Mouse (Mus musculus): ENCODE data around the gene Olfr467. TPM values are rescaled to one million over a fixed set of nuclear protein-coding genes. Genes with fewer than 3 reads are reported as not detected.
"Not testable (repeated sequence)": the region's sequence is repeated elsewhere in the genome, so short reads cannot be mapped to it uniquely, and the experiment has no call there.

Olfr467 gene
- not detected for total RNA-seq (2021)
- long read RNA-seq, experiment 1: 0 reads
- long read RNA-seq, experiment 2: 0 reads

DNA sequence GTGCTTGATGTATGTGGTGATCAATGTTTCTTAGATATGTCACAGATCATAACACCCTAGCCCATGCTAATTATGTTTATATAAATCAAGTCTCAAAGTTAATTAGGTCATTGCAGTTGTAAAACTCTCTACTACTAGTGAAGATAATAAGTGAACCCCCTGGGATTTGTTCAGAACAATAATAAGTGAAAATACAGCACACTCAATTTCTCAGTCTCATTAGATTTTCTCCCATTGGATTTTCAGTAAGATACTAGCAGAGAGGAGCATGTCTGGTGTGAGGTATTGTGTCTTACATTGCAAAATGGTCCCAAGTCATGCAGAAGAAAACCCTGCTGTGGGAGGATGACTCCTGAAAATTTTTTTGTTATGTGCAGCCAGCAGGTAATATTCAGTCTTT, at the start of gene Olfr467:
Olfr467 (plus strand) TSS at position 301 of the 400 bp plus-strand sequence.
- DNase-seq: no peak

DNA sequence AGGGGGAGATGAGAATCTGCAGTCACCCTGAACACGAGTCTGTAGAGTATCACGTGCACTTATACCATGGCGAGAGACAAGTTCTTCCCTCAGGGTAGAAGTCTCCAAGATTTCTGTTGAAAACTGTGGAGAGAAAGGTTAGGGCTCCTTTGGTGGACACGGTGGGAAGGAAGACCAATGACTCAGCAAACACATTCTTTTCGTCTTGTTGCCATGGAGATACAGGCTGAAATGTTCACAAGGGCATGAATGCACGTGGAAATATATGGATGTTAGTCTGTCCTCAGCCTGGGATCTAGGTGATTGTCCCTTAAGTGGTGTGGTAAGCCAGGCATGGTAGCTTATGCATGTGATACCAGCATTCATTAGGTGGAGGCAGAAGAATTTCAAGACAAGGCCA, 41.3 kb upstream of the Olfr467 start:
- DNase-seq: no peak
- intact Hi-C loops (cut with DNase I; ENCODE audit: low total_unique reads): no loop called here

More for the DNA sequence above, at the start of gene Olfr467:
- intact Hi-C loops (cut with DNase I; ENCODE audit: low total_unique reads): no loop called here

DNA sequence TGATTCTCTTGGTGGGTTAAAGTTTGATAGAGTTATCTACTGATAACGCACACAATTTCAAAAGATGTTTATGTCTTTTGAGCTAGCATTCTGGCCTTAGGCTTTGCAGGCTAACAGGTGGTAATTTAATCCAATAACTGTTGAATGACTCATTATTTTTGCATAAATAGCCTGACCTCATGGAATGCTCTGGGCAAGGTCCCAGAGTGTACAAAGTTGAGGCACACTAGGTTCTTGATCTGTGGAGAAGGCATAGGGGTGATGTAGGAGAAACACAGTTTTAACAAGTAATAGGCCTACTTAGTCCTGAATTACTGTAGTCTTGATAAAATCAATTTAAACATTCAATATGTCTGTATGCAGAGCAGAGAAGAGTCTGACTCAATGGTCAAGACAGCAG, 33.8 kb upstream of the Olfr467 start:
- DNase-seq: no peak
- intact Hi-C loops (cut with DNase I; ENCODE audit: low total_unique reads): no loop called here

- intact Hi-C loops (cut with DNase I; ENCODE audit: low total_unique reads): no loop called here
- no peak for DNase-seq
Observed at GRCm38 (mm10) chr7:107779611-107780010, 32.5 kb upstream of the Olfr467 start.

DNA sequence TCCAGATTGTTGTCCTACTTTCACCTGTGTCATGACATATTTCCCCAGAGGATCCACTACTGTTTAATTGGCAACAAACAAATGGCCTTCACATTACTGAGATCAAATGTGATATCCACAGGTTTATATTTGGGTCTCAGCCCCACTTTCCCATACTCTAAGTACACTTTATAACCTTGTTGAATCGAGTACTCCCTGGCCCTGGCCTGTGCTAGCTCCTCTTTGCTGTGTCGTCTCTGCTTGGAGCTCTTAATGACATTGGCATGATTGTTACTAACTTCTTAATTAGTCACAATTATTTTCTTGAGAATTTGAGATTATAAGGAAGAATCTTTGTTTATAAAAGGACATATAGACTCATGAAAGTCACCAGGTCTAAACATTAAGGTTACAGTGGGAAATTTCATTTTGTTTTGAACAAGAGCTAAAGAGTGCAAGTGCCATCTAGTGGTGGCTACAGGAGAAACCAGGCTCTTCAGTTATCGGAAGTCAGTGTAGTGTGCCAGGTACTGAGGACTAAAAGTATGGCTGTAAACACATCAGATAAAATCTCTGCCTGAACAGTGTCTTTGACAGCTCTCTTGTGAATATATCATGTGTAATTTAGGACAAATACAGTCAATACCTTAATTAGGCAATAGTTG, 24.0 kb upstream of the Olfr467 start:
- intact Hi-C loops (cut with DNase I; ENCODE audit: low total_unique reads): no loop called here
- DNase-seq: no peak

GRCm38 (mm10) chr7:107796500-107796899, 15.6 kb upstream of the Olfr467 start:
- DNase-seq: no peak
- intact Hi-C loops (cut with DNase I; ENCODE audit: low total_unique reads): no loop called here

- intact Hi-C loops (cut with DNase I; ENCODE audit: low total_unique reads): no loop called here
Observed at GRCm38 (mm10) chr7:107801108-107801507, 11.0 kb upstream of the Olfr467 start, which contains the start of gene Ovch2. Ovch2 (minus strand) TSS chr7:107801208.

DNA sequence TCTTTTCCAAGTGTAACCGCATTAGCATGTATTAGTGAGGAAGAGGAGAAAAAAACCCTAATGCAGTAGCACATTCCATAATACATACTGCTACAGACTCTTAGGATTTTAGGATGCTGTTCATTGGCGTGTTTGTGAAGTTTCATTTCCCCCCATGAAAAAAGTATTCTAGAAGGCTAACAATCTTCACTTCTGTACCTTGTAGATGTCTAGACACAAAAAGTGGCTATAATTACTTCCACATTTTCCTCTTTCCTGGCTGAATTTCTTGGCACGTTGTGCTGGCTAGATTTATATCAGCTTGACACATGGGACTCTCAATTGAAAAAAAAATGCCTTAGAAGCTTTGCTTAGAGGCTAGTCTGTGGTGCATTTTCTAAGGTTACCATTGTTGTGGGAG, 9.9 kb upstream of the Olfr467 start:
- DNase-seq: no peak
- intact Hi-C loops (cut with DNase I; ENCODE audit: low total_unique reads): no loop called here

More at GRCm38 (mm10) chr7:107801108-107801507, 11.0 kb upstream of the Olfr467 start, which contains the start of gene Ovch2:
- DNase-seq: no peak

- DNase-seq: no peak
- intact Hi-C loops (cut with DNase I; ENCODE audit: low total_unique reads): no loop called here
Observed at GRCm38 (mm10) chr7:107819442-107819841, 7.4 kb downstream of the Olfr467 start.

DNA sequence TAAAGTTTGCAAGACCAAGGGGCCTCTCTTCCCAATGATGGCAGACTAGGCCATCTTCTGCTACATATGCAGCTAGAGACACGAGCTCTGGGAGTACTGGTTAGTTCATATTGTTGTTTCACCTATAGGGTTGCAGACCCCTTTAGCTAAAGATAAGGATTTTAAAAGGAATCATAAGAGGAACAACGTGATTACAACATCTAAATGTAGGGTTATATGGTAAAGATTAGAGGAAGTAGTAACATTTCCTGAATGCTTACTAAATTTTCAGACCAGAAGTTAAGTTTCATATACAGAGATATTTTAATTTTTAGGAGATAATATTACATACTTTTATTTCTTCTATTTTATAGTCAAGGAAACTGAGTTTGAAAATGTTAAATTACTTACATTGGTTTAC, 11.8 kb downstream of the Olfr467 start:
- intact Hi-C loops (cut with DNase I; ENCODE audit: low total_unique reads): not testable (repeated sequence)

GRCm38 (mm10) chr7:107825441-107825840, 13.4 kb downstream of the Olfr467 start, which contains the start of gene Olfr469:
Olfr469 (minus strand) TSS chr7:107825541.
- intact Hi-C loops (cut with DNase I; ENCODE audit: low total_unique reads); DNase-seq: not testable (repeated sequence)

More for the DNA sequence above, 11.8 kb downstream of the Olfr467 start:
- not testable (repeated sequence) for DNase-seq

- intact Hi-C loops (cut with DNase I; ENCODE audit: low total_unique reads): no loop called here
- no peak for DNase-seq
Observed at GRCm38 (mm10) chr7:107841719-107842118, 29.7 kb downstream of the Olfr467 start.

DNA sequence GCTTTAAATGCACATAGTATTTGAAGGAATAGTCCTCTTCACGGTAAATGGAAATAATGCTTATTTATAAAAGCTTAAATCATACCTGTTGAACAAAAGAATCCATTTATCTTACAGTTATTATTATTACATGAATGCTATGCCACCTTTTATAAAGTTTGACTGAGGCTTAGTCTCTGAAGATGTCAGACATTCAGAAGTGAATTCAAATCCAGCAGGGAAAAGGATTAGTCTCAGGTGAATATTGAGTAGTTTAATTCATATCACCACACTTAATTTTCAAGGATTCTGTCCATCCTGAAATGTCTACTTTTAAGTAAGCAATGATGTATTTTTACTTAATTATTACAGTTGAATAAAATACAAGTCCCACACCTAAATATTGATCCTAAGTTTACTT, 35.3 kb downstream of the Olfr467 start, which contains the start of gene Olfr470:
Olfr470 (minus strand) TSS at position 101 of the 400 bp plus-strand sequence.
- DNase-seq; intact Hi-C loops (cut with DNase I; ENCODE audit: low total_unique reads): not testable (repeated sequence)

Other genes with a start within 250 kb of the Olfr467 start
- gene Olfml1, start 244.8 kb upstream of the Olfr467 start, total RNA-seq (2021): 1 to 10 TPM; 5.9 to 7.0 TPM
- 1 to 10 TPM; 8.4 to 9.9 TPM for gene Ppfibp2, start 217.1 kb upstream of the Olfr467 start, total RNA-seq (2021)
- not detected for gene 5330417H12Rik, start 187.1 kb upstream of the Olfr467 start, total RNA-seq (2021)
- gene Cyb5r2, start 54.2 kb upstream of the Olfr467 start, total RNA-seq (2021): under 1 TPM in 1 of 2 experiments, not detected in 1; 0.35 TPM
- not detected for gene Ovch2, start 11.1 kb upstream of the Olfr467 start, total RNA-seq (2021)
- gene Olfr469, start 13.3 kb downstream of the Olfr467 start, total RNA-seq (2021): not detected
- gene Olfr470, start 35.2 kb downstream of the Olfr467 start, total RNA-seq (2021): not detected
- not detected for gene Olfr472, start 85.6 kb downstream of the Olfr467 start, total RNA-seq (2021)
- not detected for gene Olfr473, start 118.2 kb downstream of the Olfr467 start, total RNA-seq (2021)
- not detected for gene Olfr474, start 142.4 kb downstream of the Olfr467 start, total RNA-seq (2021)
- gene Olfr476, start 152.5 kb downstream of the Olfr467 start, total RNA-seq (2021): not detected
- not detected for gene Olfr477, start 174.4 kb downstream of the Olfr467 start, total RNA-seq (2021)
- gene Olfr478, start 221.7 kb downstream of the Olfr467 start, total RNA-seq (2021): not detected
- not detected for gene Olfr479, start 238.4 kb downstream of the Olfr467 start, total RNA-seq (2021)